Mouse (Mus musculus): ENCODE data around the gene Dek.
A peak's percentile ranks its signal among the peaks of the same experiment; 100 is the strongest.

The Dek gene

GRCm38 (mm10) chr13:47056126-47056525, 49.9 kb downstream of the Dek start:
- DNase-seq (ENCODE audit: low spot score in 2 of 2): no peak

- DNase-seq (ENCODE audit: low spot score in 2 of 2): no peak
These were observed 52.0 kb downstream of the Dek start for GRCm38 (mm10) chr13:47053971-47054370.

GRCm38 (mm10) chr13:47050009-47050408, 56.0 kb downstream of the Dek start:
- DNase-seq (ENCODE audit: low spot score in 2 of 2): no peak

GRCm38 (mm10) chr13:47047996-47048395, 58.0 kb downstream of the Dek start:
- no peak for DNase-seq (ENCODE audit: low spot score in 2 of 2)

- DNase-seq (ENCODE audit: low spot score in 2 of 2): peak in 1 of 2 experiments; percentile 18
These were observed 61.4 kb downstream of the Dek start, which contains the start of gene Tpmt for GRCm38 (mm10) chr13:47044617-47044947. Tpmt (minus strand) TSS chr13:47044737.

GRCm38 (mm10) chr13:47043833-47044616, 62.0 kb downstream of the Dek start:
- DNase-seq (ENCODE audit: low spot score in 2 of 2): peak; percentile 21 to 34

- peak; percentile 96 to 99 for DNase-seq (ENCODE audit: low spot score in 2 of 2)
These were observed 62.8 kb downstream of the Dek start, which contains the start of gene Kdm1b for GRCm38 (mm10) chr13:47043030-47043680. Kdm1b (plus strand) TSS chr13:47043499.

GRCm38 (mm10) chr13:47042024-47042633, 63.9 kb downstream of the Dek start:
- DNase-seq (ENCODE audit: low spot score in 2 of 2): no peak

- no peak for DNase-seq (ENCODE audit: low spot score in 2 of 2)
These were observed 65.9 kb downstream of the Dek start for GRCm38 (mm10) chr13:47040061-47040460.

- DNase-seq (ENCODE audit: low spot score in 2 of 2): no peak
These were observed 68.1 kb downstream of the Dek start for GRCm38 (mm10) chr13:47037946-47038345.

Measured in cerebellum, postnatal 4 days (tissue).